Mouse (Mus musculus) ovary, postnatal 14 days (tissue): ENCODE data around the gene Map3k10.
A peak's percentile ranks its signal among the peaks of the same experiment; 100 is the strongest.
"Not testable (repeated sequence)": the region's sequence is repeated elsewhere in the genome, so short reads cannot be mapped to it uniquely, and the experiment has no call there.

Experiments
- DNase-seq: peaks from one replicate; pipeline ENCODE4 v3.0.0; 2022; ENCODE audit warnings: low spot score

The Map3k10 gene

DNA sequence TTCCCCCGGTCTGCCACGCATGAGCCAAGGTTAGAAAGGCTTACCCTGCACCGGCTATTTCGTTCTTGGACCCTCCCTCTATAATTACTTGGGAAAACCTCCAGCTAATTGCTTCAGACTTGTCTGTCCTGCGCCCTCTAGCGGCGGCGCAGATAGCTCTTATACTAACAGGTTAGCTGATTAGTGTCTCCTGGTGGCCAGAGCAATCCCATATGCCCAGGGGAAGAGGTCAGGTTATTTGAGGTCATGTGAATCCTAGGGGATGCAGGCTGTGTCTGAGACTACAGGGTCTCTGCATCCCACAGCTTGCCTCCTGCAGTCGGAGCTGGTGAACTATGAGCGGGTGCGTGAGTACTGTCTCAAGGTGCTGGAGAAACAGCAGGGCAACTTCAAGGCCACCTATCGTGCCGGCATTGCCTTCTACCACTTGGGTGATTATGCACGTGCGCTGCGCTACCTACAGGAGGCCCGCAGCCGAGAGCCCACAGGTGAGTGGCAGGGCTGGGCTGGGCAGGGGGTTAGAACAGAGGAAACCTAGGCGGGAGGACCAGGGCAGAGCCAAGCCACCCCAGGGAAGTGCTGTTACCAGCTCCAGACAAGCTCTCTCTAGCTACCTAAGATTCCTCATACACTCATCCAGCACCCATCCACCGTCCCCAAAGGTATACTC, 19.7 kb downstream of the Map3k10 start:
- DNase-seq = no peak

GRCm38 (mm10) chr7:27653681-27654437, 20.5 kb downstream of the Map3k10 start, which contains the start of gene Ttc9b:
Gene Ttc9b (plus strand): TSS chr7:27653915.
- peak; percentile 42 for DNase-seq

- peak; percentile 71 for DNase-seq
Measured at GRCm38 (mm10) chr7:27650949-27651348, 23.4 kb downstream of the Map3k10 start.

GRCm38 (mm10) chr7:27649723-27650122, 24.7 kb downstream of the Map3k10 start:
- DNase-seq = no peak

DNA sequence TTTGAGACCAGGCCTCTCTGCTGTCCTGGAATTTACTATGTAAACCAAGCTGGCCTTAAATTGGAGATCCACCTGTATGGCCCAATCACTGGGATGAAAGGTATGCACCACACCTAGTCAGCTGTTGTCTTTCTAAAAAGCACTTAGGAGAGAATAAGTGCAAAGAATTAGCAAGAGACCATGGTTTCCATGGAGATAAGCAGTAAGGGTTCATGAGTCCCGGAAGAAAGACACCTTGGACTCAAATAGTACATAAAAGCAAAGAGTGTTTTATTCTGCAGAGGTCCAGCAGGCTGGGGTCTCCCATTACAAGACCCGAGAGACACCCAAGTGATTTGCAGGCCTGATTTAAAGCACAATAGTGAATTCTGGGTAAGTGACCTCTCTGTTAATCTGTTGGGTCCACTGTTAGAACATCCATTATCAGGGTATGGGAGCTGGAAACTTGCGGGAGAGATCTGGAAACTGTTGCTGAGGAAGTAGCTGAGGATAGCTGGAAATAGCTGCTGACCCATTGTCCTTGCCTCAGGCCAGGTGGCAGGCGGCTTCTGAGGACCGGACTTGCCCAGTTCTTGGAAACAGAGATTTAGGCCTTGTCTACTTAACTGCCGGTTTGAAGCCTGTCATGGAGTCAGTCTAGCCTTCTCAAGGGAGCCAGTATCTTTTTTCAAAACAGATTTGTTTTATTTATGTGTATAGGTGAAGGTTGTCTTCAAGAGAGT, 27.0 kb downstream of the Map3k10 start:
- DNase-seq = no peak

DNA sequence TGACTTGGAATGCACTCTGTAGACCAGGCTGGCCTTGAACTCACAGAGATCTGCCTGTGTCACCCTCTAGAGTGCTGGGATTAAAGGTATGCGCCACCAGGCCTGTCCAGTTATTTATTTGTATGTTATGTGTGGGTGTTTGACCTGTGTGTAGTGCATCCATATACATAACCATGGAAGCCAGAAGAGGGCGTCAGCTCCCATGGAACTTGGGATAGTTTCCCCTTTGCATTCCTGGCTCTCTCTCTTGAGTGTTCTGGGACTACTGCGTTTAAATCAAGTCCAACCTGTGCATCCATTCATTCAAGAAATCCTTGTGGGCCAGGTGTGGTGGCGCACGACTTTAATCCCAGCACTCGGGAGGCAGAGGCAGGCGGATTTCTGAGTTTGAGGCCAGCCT, 27.9 kb downstream of the Map3k10 start:
- DNase-seq = no peak

GRCm38 (mm10) chr7:27644471-27644870, 29.9 kb downstream of the Map3k10 start:
- DNase-seq = no peak

DNA sequence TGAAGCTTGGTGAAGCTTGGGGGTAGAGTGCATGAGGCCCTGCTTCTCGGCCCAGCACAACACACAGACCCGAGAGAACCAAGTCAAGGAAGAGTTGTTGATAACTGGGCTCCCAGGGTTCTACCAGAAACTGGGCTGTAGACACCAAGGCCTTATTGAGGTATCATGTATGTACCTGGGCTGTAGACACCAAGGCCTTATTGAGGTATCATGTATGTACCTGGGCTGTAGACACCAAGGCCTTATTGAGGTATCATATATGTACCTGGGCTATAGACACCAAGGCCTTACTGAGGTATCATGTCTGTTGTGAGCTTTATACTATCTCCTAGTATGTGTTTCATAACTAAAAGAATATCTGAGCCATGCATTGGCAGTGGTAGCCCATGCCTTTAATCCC, 39.3 kb downstream of the Map3k10 start:
- DNase-seq = not testable (repeated sequence)

GRCm38 (mm10) chr7:27634691-27635090, 39.7 kb downstream of the Map3k10 start:
- no peak for DNase-seq

- DNase-seq = no peak
Measured at GRCm38 (mm10) chr7:27633166-27633565, 41.2 kb downstream of the Map3k10 start.

DNA sequence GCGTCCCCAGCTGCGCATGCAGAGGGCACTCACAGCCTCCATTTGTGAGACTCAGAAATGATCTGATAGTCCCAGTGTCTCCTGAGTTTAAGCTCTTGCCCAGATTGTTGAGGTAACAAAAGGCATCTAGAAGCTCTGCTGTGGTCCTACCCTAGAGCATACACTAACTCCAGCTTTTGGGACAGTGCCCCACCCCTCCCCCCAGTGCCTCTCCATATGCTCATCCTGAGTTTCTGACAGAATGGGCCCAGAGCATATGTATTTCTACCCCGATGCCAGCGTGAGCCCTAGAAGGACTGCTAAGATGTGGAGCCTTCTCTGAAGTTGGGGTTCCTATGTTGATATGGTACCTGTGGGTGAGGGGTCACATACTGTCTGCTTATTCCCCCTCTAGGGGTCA, 43.0 kb downstream of the Map3k10 start:
- DNase-seq = no peak

- not testable (repeated sequence) for DNase-seq
Measured at GRCm38 (mm10) chr7:27628816-27629215, 45.6 kb downstream of the Map3k10 start.

GRCm38 (mm10) chr7:27628190-27628589, 46.2 kb downstream of the Map3k10 start:
- no peak for DNase-seq

DNA sequence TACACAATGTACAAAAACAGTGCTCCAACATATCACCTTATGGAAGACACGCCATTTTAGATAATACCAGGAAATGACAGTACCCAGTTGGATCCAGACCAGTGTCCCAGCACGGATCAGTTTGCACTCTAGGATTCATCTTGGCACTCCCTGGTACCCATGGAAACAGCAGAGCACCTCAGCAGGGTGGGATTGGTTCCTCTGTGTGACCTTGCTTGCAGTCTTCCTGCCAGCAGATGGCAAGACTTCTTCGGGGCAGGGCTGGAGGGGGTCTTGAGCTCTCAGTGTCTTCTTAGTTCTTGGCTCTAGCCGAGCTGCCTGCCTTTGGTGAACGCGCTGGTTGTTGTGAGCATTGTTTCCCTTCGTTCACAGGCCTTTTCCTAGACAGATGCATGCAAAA, 46.7 kb downstream of the Map3k10 start:
- DNase-seq = no peak

GRCm38 (mm10) chr7:27624967-27625366, 49.4 kb downstream of the Map3k10 start:
- no peak for DNase-seq

DNA sequence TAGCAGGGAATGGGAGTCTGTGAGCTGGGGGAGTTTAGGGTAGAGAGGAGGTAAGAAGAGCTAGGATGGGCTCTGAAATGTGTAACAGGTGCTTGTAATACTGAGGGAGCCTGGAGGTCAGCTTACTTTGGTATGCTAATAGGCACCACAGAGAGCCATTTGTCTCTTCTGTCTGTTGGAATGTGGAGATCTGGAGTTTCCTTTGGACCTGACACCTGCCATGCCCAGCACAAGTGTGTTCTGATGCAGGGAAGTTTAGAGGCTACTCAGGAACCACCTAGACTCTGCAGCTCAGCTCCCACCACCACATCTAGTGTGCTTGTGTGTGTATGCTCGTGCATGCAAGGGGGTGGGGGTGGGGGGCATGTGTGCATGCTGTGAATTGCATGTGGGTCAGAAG, 52.2 kb downstream of the Map3k10 start:
- no peak for DNase-seq

DNA sequence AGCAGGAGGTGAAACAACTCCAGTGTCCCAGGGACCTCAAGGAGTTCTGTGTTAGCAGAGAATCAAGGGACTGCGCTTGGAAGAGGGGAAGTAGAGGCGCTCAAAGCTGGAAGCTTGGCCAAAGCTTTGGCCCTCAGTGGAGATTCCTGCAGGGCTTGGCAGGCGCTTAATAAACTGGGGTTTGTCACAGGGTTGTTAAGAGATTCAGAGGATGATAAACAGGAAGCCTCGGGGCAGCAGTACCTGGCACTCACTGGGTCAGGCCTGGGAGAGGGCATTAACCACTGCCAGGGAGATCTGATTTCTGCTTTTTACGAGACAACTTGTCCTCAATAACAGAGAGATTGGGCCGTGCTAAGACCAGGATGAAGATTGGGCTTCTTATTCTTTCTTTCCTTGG, 53.4 kb downstream of the Map3k10 start:
- DNase-seq = no peak

- no peak for DNase-seq
Measured at GRCm38 (mm10) chr7:27613751-27614499, 60.5 kb downstream of the Map3k10 start.

DNA sequence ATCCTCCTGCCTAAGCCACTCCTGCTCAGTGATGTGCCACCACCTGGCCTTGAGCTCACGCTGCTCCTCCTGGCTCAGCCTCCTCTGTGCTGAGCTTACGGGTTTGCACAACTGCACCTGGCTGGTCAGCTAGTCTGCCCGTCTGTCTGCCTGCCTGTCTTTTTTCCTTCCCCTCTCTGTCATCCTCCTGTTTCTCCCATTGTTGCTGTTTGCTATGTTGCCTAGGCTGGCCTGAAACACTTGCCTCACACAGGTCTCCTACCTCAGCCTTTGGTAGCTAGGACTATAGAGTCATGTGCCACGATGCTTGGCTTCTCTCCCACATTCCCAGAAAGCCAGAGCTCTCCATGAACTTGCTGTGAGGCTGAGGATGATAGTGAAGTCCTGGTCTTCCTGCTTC, 61.5 kb downstream of the Map3k10 start:
- no peak for DNase-seq

DNA sequence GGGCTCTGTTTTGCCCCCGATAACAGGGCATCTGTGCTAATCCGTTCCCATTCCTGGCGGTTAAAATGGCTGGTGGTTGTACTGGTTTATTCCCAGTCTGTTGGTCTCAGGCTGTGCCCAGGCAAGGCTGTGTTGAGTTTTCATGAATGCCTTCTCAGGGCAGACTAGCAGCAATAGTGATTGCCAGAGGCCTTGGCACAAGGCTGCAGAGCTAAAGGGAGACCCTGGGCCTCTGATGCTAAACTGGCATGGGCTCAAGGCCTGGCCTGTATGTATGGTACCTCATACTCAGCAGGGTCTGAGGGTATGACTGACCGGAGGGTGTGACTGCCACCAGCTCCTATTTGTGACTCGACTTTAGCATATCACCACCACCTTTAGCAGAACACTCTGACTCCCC, 63.5 kb downstream of the Map3k10 start:
- no peak for DNase-seq

DNA sequence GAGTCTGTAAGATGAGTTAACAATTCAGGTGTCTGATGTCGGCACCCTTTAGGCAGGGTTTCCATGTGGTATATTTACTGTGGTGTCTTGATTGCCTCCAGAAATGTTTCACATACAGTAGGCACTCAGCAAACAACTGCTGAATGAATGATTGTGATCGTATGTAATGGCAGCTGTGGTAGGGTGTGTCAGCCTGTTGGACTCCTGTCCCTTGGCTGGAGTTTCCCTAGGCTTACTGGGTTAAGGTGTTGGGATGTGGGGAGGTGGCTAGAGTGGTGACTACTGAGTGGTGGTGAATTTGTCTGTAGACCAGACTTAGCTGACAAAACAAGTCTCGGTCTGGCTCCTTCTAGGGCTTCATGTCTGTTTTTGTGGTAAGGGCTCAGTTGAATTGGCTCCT, 64.0 kb downstream of the Map3k10 start:
- no peak for DNase-seq

DNA sequence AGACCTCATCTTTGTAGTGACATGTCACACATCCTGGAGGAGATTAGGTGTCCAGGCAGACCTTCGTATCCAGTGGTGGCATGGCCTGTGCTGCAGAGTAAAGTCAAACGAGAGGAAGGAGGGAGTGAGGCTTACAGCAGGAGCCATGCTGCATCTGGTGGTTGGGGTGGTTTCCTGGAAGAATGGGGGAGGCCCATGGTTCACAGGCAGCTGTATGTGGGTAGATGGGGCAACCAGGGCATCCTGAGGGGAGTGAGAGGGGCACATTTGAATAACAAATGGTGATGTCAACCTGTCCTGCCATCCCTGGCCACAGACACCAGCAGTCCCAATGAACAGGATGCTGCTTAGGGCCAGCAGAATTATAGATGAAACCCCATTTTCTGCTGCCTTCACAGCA, 64.7 kb downstream of the Map3k10 start:
- DNase-seq = no peak
